Mouse (Mus musculus) MEL-GATA-1-ER (cell line): ENCODE results near the gene AA792892.
"Not testable (repeated sequence)": the region's sequence is repeated elsewhere in the genome, so short reads cannot be mapped to it uniquely, and the experiment has no call there.

Experiments
- DNase-seq: peaks from one replicate; pipeline ENCODE4 v3.0.0-alpha.2; 2012; ENCODE audit warnings: low read depth; ENCODE audit errors: extremely low read depth

The AA792892 gene

GRCm38 (mm10) chr5:94339449-94339848 is at the start of gene AA792892:
Gene AA792892 (plus strand): TSS chr5:94339749.
- not testable (repeated sequence) for DNase-seq

- DNase-seq, result not testable (repeated sequence)
Observed at GRCm38 (mm10) chr5:94306696-94307095, 32.9 kb upstream of the AA792892 start, which contains the start of gene A430089I19Rik. Gene A430089I19Rik (minus strand): TSS chr5:94306796.

GRCm38 (mm10) chr5:94314135-94314534 is 25.4 kb upstream of the AA792892 start, which contains the start of gene Gm6502:
Gene Gm6502 (plus strand): TSS chr5:94314435.
- not testable (repeated sequence) for DNase-seq
